Mouse (Mus musculus): Measurements from ENCODE around the gene Wnt10a.

Wnt10a gene

GRCm38 (mm10) chr1:74784041-74784759 lies 7.1 kb upstream of the Wnt10a start:
- peak; percentile 46 for DNase-seq (ENCODE audit: inconsistent ontology term)

GRCm38 (mm10) chr1:74787846-74788245 lies 3.5 kb upstream of the Wnt10a start:
- peak; percentile 68 for DNase-seq (ENCODE audit: inconsistent ontology term)

- no peak for DNase-seq (ENCODE audit: inconsistent ontology term)
These were observed 2.6 kb upstream of the Wnt10a start for GRCm38 (mm10) chr1:74788603-74789176.

- no peak for DNase-seq (ENCODE audit: inconsistent ontology term)
These were observed 1.2 kb upstream of the Wnt10a start for GRCm38 (mm10) chr1:74790095-74790494.

GRCm38 (mm10) chr1:74792831-74793660 lies 1.7 kb downstream of the Wnt10a start:
- DNase-seq (ENCODE audit: inconsistent ontology term), result peak; percentile 49

- DNase-seq (ENCODE audit: inconsistent ontology term), result peak; percentile 56
These were observed 3.3 kb downstream of the Wnt10a start for GRCm38 (mm10) chr1:74794487-74795144.

GRCm38 (mm10) chr1:74795145-74795529 lies 3.8 kb downstream of the Wnt10a start:
- DNase-seq (ENCODE audit: inconsistent ontology term), result no peak

- DNase-seq (ENCODE audit: inconsistent ontology term), result peak; percentile 84
These were observed 6.1 kb downstream of the Wnt10a start for GRCm38 (mm10) chr1:74797459-74797858.

GRCm38 (mm10) chr1:74800424-74800888 lies 9.1 kb downstream of the Wnt10a start:
- no peak for DNase-seq (ENCODE audit: inconsistent ontology term)

- no peak for DNase-seq (ENCODE audit: inconsistent ontology term)
These were observed 10.4 kb downstream of the Wnt10a start for GRCm38 (mm10) chr1:74801631-74802140.

- DNase-seq (ENCODE audit: inconsistent ontology term), result peak; percentile 85
These were observed 11.7 kb downstream of the Wnt10a start for GRCm38 (mm10) chr1:74802795-74803656.

GRCm38 (mm10) chr1:74804211-74804870 lies 13.0 kb downstream of the Wnt10a start:
- no peak for DNase-seq (ENCODE audit: inconsistent ontology term)

GRCm38 (mm10) chr1:74805340-74805835 lies 14.1 kb downstream of the Wnt10a start:
- DNase-seq (ENCODE audit: inconsistent ontology term), result no peak

GRCm38 (mm10) chr1:74805843-74806242 lies 14.5 kb downstream of the Wnt10a start:
- no peak for DNase-seq (ENCODE audit: inconsistent ontology term)

- DNase-seq (ENCODE audit: inconsistent ontology term), result peak; percentile 93
These were observed 15.3 kb downstream of the Wnt10a start for GRCm38 (mm10) chr1:74806360-74807311.

GRCm38 (mm10) chr1:74807551-74808071 lies 16.3 kb downstream of the Wnt10a start:
- no peak for DNase-seq (ENCODE audit: inconsistent ontology term)

- peak; percentile 91 for DNase-seq (ENCODE audit: inconsistent ontology term)
These were observed 16.8 kb downstream of the Wnt10a start for GRCm38 (mm10) chr1:74808078-74808477.

- DNase-seq (ENCODE audit: inconsistent ontology term), result no peak
These were observed 17.7 kb downstream of the Wnt10a start for GRCm38 (mm10) chr1:74809007-74809406.

Measured in Muller cell, postnatal 12 days (primary cell).